Mouse (Mus musculus) heart, postnatal 0 days (tissue): ENCODE results near the gene Pde7b.

Source experiments
- CTCF ChIP-seq: IDR thresholded peaks from 2 replicates; pipeline ENCODE4 v1.5.1; 2016; ENCODE audit warnings: antibody characterized with exemption, control low read depth, low read depth
- EP300 ChIP-seq: IDR thresholded peaks from 2 replicates; pipeline ENCODE4 v1.6.1; 2016; ENCODE audit warnings: antibody characterized with exemption, low read depth

- TF ChIP-seq EP300 (no peak), CTCF (no peak)
Observed at GRCm38 (mm10) chr10:20398641-20399390, 326.1 kb downstream of the Pde7b start.
